Mouse (Mus musculus) heart, adult 2 months (tissue): ENCODE results near the gene B3galt5.
A peak's percentile ranks its signal among the peaks of the same experiment; 100 is the strongest.

Source experiments
- CTCF ChIP-seq: fragments of 200-600 bp; IDR thresholded peaks from 2 replicates; pipeline ENCODE4 v1.8.1; 2022; ENCODE audit warnings: antibody characterized with exemption, mild to moderate bottlenecking, moderate library complexity
- EP300 ChIP-seq: fragments of 200-500 bp; IDR thresholded peaks from 2 replicates; pipeline ENCODE4 v1.6.1; 2011; ENCODE audit warnings: low read depth, low read length, control low read depth; ENCODE audit not compliant: insufficient read depth
- POLR2A ChIP-seq: fragments of 200-500 bp; IDR thresholded peaks from 2 replicates; pipeline ENCODE4 v1.6.1; 2011; ENCODE audit warnings: mild to moderate bottlenecking, low read depth, low read length, control low read depth; ENCODE audit not compliant: insufficient read depth

- peak; percentile 95 for TF ChIP-seq CTCF
- no peak for TF ChIP-seq EP300
- no peak for TF ChIP-seq POLR2A
Measured at GRCm38 (mm10) chr16:96345117-96345516, 109.5 kb downstream of the B3galt5 start.
